Mouse (Mus musculus) T-helper 2 cell (primary cell): ENCODE results near the gene Fancg.
"Not testable (repeated sequence)": the region's sequence is repeated elsewhere in the genome, so short reads cannot be mapped to it uniquely, and the experiment has no call there.

Experiments
- in situ Hi-C: fragments of 300-600 bp; cut with MboI, MseI; formaldehyde crosslinking; loops from one replicate; pipeline ENCODE4 v1.15.1; 2025; ENCODE audit warnings: high pct_unique_total_duplicates

Fancg gene

DNA sequence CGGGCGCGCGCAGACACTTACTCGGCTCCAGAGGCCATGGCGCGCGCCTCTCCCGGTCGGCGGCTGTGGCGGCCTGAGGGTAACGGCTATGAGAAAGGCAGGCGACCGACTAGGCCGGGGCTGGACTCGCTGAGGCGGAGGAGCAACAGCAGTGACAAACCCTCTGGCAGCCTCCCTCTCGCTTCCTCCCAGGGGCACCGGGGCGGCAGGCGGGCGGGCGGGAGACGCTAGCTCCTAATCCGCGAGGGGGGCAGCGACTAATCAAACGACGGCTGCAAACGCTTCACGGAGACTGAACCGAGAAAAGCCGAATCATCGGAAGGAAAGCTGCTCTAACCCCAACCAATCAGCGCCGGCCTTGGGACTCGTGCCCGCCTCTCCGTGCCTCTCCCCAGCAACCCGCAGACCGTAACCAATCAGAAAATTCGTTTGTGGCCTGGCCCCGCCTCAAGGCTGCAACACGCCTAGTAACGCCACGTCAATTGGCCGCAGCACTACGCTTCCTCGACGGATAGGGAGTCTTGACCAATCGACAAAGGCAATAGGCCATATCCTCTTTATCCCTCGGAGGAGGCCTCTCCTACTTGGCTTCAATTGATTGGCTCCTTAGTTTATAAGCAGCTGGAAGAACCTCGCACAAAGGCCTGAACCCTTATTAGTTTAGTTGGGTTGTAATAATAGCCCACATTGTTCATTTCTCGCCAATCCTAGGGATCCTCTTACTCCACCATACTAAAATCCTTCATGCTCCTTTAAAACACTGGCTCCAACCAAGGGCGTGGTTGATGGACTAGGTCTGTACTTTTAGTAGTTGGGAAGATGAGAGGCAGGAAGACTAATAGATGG is 9.9 kb downstream of the Fancg start, which contains the start of gene Vcp:
Gene Vcp (minus strand): TSS at position 367 of the 846 bp plus-strand sequence.
- in situ Hi-C loops = not testable (repeated sequence)

DNA sequence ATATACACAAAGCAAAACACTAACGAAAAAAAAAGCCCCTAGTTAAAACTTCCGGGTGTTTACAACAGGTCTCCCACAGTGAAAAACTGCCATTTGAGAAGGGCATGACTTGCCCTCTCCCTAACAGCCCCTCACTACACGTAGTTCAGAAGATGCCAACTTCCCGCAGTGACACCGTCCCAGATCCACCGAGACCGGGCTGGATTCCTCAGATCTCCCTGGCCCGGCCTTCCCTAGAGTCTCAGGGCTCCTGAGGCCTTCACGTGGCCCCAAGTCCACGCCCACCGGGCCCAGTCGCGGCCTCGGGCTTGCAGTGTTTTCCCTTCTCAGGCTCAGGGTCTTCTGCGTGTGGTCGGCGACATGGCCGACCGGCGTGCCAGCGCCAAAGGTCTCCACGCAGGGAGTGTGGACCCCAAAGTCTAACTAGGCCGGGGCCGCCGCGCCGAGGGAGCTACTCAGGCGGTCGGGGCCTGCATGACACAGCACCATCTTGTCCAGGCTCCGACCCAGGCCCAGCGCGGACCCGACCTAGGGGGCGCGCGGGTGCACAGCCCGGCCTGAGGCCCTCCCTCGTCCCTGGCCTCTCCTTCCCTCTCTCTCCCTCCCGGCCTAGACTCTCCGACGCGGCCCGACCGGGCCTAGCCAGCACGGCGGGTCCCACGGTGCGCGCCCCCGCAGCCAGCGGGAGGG is 10.7 kb downstream of the Fancg start:
- in situ Hi-C loops = loop anchor here (25.0 kb wide), 1 partner anchor 1987 kb away; no protein-coding TSS in a partner anchor

DNA sequence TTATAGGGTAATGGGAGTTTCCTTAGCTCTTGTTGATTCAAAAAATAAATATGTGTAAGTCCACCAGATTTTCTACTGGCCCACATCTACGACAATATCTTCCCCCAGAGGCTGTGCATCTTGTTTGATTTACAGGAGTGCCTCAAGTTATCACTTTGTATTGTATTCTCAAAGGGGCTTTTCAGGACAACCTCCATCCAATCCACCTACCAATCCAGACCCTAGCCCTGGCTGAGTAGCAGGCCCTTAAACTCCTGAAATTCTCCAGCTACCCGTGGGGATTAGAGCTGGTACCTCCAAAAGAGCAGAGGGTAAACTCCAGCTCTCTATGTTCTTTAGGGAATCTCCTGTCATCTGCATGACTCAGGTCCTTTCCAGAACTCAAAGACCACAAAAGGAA is 12.3 kb downstream of the Fancg start:
- in situ Hi-C loops = loop anchor here (25.0 kb wide), 1 partner anchor 1986 kb away; no protein-coding TSS in a partner anchor

DNA sequence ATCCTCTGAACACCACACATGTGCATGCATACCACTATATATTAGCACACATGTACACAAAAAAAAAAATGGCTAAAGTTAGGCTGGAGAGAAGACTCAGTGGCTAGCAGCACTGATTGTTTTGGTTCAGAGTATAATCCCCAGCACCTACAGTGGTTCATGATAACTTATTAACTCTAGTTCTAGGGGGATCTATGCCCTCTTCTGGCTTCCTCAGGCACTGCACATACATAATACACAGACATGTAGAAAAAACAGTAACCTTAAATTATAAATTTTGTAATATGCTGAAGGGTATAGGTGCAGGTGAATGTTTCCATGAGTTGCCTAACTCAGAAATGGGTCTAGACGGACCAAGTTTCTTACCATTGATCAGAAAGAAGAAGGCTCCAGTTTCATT is 22.0 kb downstream of the Fancg start:
- in situ Hi-C loops = loop anchor here (10.0 to 25.0 kb wide), 2 partner anchors 1773 to 1976 kb away; no protein-coding TSS in a partner anchor

DNA sequence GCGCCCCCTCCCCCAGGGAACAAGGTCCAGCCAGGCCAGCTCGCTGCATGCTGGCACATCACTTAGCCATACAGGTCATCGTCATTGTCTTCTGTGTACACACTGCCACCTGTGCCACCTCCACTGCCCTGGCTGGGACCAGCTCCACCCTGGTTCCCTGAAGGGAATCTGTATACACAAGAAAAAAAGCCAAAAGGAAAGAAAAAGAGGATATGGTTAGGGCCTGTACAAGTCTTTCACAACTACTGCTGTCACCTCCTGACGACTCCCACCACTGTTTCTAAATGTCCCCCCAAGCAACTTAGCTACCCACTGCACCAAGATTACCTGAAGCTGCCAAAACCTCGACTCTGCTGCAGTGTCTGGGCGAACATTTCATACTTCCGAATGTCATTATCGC is 29.8 kb downstream of the Fancg start:
- in situ Hi-C loops = loop anchor here (10.0 to 25.0 kb wide), 2 partner anchors 1766 to 1968 kb away; no protein-coding TSS in a partner anchor

DNA sequence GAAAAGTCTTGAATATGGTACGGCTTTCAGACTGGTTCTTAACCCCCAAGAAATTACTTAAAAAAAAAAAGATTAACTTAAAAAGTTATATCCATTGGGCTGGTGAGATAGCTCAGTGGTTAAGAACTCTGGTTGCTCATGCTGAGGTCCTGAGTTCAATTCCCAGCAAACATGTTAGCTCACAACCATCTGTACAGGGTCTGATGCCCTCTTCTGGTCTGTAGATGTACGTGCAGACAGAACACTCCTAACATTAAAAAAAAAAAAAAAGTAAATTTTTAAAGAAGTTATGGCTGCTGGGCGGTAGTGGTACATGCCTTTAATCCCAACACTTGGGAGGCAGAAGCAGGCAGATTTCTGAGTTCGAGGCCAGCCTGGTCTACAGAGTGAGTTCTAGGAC is 32.2 kb downstream of the Fancg start:
- in situ Hi-C loops = loop anchor here (25.0 kb wide), 1 partner anchor 1966 kb away; no protein-coding TSS in a partner anchor

DNA sequence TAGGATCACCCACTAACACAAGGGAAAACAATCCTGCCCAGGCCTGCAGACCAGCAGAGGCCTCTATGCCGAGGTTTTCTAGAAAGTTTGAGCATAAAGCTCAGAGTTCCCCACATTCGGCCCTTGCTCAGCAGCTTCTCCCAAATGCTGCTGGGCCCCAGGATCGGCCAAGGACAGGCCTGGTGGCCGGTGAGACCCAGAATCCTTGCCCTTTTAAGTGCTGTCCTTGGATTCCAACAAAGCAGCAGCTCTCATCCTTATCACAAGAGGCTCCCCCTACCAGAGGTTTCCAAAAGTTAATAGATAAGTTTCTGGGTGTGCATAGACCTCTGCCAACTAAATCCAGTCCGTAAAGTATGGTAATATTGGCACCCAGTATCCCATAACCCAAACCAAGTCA is 36.4 kb downstream of the Fancg start:
- in situ Hi-C loops = no loop called here

DNA sequence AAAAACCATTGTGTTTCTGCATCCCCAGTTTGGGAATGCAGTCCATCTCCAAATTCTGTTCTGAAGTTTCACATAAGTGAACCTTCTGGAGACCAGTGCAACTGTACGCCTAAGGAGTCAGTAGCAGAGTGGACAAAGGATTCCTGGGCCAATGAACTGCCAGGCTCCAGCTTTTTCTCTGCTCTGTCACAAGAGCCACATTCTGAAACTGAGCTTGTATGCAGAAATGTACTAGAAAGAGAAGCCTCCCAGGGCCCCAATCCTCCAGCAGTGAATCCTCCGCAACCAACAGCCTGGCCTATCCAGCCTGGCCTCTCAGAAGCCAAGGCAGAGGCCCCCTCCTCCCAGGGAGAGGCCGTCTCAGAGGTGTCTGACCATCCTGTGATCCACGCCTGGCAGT is 37.4 kb downstream of the Fancg start:
- in situ Hi-C loops = no loop called here

DNA sequence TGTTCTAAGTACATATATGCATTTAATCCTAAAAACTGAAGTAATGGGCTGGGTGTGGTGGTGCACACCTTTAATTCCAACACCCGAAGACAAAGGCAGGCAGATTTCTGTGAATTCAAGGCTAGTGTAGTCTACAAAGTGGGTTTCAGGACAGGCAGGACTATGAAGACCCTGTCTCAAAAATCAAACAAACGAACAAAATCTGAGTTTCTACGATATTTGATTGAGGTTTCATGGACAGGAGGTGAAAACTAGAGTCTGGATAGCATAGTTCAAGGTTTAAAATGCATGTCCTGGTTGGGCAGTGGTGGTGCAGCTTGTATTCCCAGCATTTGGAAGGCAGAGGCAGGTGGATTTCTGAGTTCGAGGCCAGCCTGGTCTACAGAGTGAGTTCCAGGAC is 41.0 kb downstream of the Fancg start, which contains the start of gene 1700022I11Rik:
Gene 1700022I11Rik (plus strand): TSS at position 301 of the 400 bp plus-strand sequence.
- in situ Hi-C loops = no loop called here

DNA sequence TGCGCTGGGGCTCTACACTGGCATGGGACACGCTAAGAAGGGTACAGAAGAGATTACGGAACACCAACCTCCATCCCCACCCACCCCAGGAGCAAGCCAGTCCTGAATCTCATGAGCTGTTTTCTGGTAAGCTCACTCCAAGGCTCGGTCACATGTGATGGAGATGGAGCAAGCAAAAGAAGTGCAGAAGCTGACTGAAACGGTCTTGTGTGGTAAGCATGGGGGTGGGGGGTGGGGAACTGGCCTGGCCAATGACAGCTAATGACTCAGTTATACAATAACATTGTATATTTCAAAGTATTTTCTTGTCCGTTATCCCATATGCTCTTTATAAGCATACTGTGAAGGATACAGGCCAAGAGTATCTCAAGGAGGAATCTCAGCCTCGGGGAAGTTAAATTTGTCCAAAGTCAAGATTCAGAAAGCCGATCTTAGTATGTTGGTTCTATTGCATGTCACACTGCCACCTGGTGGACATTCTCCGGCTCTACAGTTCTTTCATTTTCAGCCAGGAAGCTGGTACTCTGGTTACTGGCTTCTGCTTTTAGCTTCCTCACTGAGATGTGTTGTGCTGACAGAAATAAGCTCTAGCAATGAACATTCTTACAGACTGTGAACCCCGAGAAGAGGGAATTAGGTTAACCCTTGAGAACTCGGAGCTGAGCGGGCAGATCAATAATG is 45.1 kb downstream of the Fancg start:
- in situ Hi-C loops = no loop called here

DNA sequence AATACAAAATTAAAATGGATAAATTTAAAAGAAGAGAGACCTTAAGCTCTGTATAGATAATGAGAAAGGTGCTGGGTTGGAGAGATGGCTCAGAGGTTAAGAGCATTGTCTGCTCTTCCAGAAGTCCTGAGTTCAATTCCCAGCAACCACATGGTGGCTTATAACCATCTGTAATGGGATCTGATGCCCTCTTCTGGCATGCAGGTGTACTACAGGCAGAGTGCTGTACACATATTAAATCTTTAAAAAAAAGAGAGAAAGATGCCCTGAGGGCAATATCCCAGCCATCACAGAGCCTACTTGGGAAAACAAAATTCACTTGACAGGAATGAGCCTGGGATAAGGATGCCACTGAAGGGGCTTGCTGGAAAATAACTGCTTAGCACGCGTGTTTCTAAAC is 46.8 kb downstream of the Fancg start:
- in situ Hi-C loops = loop anchor here (5.0 kb wide), 1 partner anchor 91 kb away; the partner anchor contains the start of gene Fam205c

DNA sequence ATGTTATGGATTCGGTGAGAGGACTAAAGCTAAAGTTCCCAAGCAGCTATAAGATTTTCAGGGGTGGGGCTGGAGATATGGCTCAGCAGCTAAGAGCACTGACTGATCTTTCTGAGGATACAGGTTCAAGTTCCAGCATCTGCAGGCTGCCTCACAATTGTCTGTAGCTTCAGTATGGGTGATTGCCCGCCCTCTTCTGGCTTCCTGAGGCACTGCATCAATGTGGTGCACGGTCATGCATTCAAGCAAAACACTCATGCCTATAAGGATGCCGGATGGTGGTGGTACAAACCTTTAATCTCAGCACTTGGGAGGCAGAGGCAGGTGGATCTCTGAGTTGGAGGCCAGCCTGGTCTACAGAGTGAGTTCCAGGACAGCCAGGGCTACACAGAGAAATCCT is 48.7 kb downstream of the Fancg start:
- in situ Hi-C loops = loop anchor here (5.0 kb wide), 1 partner anchor 89 kb away; the partner anchor contains the start of gene Fam205c

DNA sequence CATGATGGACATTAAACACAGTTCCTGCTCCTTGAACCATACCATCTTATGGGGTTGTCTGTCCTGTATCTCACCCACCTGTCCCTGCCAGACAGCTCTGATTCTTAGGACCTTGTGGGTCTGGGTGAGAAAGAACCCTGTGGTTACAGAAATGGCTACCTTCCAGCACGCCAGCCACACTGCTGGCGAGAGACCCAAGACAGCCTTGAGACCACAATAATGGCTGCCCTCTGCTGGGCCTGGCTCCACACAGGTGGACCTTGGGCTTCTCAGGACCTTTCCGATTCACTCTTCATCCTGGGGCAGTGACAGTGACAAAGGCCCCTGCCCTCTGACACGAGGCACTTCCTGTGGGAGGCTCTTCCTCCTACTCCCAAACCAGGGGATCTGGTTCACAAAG is 50.9 kb downstream of the Fancg start:
- in situ Hi-C loops = no loop called here

DNA sequence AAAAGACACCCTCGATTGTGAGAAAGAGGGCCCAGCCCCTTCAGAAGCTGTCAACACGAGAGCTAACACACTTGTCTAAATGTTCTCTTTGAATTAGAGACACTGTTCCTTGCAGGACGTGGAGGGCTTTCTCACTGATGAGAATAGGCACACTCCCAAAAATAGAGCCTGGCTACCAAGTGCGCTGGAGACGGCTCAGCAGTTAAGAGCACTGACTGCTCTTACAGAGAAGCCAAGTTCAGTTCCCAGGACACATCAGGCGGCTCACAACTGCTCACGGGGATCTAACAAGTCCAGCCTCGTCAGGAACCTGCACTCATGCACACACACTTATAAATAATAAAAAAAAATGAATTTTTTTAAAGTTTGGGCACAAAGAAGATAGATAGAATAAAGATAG is 51.4 kb downstream of the Fancg start:
- in situ Hi-C loops = no loop called here

DNA sequence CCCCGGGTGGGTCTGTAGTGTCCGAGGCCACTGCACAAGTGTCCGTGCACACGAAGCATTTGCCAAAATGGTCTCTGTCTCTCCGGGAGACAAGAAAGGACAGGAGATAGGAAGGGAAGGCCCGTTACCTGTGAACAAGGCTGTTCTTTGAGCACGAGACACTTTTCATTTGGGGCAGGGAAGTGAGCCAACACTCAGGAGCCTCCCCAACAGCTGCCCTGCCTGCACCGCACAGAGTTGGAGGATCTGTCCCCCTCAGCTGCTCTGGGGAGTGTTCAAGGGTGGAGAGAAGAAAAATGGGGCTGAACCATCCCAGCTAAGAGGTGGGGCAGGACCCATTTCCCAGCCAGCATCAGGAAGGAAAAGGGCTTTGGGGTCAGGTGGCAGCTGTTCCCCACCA is 52.3 kb downstream of the Fancg start:
- in situ Hi-C loops = no loop called here

DNA sequence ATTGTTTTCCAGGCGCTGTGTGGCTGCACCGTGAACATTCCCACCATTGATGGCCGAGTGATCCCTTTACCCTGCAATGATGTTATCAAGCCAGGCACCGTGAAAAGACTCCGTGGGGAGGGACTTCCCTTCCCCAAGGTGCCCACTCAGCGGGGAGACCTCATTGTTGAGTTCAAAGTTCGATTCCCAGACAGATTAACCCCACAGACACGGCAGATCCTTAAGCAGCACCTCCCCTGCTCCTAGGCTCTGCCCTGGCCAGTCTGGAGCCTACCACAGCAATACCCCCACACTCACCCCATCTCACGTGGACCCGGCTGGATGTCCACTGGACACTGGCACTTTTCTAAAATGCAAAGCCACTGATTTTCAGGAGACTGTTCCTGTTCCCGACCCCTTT is 53.0 kb downstream of the Fancg start:
- in situ Hi-C loops = no loop called here

DNA sequence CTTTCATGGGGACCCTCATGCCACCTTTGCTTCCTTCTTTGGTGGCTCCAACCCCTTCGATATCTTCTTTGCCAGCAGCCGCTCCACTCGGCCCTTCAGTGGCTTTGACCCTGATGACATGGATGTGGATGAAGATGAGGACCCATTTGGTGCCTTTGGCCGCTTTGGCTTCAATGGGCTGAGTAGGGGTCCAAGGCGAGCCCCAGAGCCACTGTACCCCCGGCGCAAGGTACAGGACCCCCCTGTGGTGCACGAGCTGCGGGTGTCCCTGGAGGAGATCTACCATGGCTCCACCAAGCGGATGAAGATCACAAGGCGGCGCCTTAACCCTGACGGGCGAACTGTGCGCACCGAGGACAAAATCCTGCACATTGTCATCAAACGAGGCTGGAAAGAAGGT is 53.7 kb downstream of the Fancg start:
- in situ Hi-C loops = no loop called here

DNA sequence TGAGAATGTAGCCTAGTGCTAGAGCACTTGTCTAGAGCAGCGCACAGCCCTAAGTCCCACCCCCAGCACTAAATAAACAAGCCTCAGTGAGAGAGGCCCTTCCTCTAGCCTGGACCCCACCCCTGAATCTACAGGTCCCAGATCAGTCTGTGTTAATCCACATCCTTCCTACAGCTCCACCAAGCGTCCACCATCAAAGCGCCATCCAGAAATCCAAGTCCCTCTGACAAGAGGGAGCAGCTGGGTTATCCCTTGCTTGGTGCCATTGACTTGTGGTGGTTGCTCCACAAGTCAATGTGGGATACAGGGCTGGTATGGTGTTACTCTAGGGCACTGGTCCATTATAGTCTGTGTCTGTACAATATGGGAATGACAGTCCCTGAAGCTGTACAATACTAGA is 55.1 kb downstream of the Fancg start:
- in situ Hi-C loops = no loop called here

DNA sequence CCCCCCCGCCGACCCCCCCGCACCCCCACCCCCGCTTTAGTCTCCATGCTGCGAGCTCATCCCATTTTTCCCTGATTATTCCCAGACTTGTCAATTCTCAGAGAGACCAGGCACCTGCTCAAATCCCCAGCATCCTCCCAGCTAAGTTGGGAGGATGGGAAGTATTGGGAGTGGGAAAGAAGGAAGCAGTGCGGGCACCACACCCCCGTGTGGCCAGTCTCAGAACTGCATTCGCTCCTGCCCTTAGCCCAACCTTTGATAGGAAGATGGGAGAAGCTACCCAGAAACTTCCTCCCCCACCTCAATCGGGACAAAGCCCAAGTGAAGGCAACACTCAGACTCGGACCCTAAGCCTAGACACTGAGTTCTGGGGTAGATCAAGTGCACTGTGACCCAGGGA is 56.0 kb downstream of the Fancg start:
- in situ Hi-C loops = loop anchor here (5.0 kb wide), 1 partner anchor 73 kb away; the partner anchor contains the start of gene Pigo

DNA sequence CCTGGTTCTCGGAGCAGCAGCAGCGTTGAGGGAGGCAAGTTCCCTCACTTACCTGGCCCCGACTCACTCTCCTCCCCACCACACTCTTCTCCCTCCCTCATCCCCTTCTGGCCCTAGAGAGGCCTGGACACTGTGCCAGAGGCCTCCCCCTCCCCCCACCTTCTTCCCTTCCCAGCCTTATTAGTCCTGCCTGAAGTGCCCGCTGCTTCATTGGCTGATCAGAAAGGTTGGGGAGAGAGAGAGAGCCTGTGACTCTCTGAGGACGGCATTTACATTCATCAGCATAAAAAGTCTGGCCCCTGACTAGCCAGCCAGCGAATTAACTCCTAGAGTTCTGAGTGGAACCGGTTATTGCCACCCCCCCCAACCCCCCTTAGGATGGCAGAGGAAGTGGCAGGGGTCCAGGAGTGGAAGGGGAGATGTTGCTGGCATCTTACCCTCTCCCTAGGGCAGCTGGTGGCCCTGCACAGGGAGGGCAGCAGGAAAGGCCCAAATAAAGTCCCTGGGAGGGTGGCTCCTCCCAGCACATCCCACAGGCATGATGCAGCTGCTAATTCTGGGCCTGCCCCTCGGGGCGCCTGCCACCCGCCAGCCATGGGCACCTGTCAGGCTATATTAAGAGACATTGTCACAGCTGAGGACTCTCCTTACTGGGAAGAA is 56.7 kb downstream of the Fancg start:
- in situ Hi-C loops = loop anchor here (5.0 kb wide), 1 partner anchor 74 kb away; the partner anchor contains the start of gene Pigo

DNA sequence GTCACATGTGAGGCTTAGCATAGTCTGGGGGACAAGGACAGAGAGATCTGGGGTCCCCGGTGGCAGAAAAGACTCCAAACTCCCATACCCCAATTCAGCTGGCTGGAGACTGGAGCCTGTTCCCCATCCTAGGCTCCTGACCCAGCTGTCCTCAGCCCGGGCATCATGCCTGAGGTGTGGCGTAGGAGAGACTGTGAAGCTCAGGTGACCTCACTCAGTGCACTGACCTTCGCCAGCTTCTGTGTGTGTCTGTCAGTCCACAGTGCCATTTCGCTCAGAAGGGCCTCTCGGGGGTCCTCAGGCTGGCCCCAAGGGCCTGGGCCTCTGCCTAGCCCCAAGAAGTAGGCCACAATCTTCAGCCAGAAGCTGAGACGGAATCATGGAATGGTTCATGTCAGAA is 57.7 kb downstream of the Fancg start:
- in situ Hi-C loops = loop anchor here (5.0 kb wide), 1 partner anchor 75 kb away; the partner anchor contains the start of gene Pigo
